Mouse (Mus musculus) CH12.LX (cell line): ENCODE results near the gene Eif1ad. TPM values are rescaled to one million over a fixed set of nuclear protein-coding genes. Genes with fewer than 3 reads are reported as not detected.
A peak's percentile ranks its signal among the peaks of the same experiment; 100 is the strongest.
"Not testable (repeated sequence)": the region's sequence is repeated elsewhere in the genome, so short reads cannot be mapped to it uniquely, and the experiment has no call there.

Source experiments
- DNase-seq: peaks from one replicate; pipeline ENCODE4 v3.0.0-alpha.2; 2013; ENCODE audit errors: extremely low read depth
- H3K27ac ChIP-seq: 2 replicates; pipeline ENCODE4 v1.5.1; 2012; ENCODE audit warnings: low read depth, mild to moderate bottlenecking, control low read depth, moderate library complexity; ENCODE audit not compliant: insufficient read depth
- H3K27me3 ChIP-seq: replicated peaks from 2 replicates; pipeline ENCODE3; 2012; ENCODE audit warnings: inconsistent platforms
- H3K36me3 ChIP-seq, 2 experiments: replicated peaks in 1 of 2; 2 replicates each; pipeline versions ENCODE3 to v1.6.1; 2012; ENCODE audit warnings: inconsistent platforms in 1 of 2, low read length in 1 of 2, mild to moderate bottlenecking in 1 of 2, mixed read lengths in 1 of 2, moderate library complexity in 1 of 2; ENCODE audit not compliant: control insufficient read depth in 1 of 2, insufficient read depth in 1 of 2
- H3K4me1 ChIP-seq, 2 experiments: 2 replicates each; pipeline ENCODE4 v1.6.1; 2012; ENCODE audit warnings: inconsistent platforms in 1 of 2, moderate library complexity in 1 of 2; ENCODE audit not compliant: insufficient read depth in 2 of 2, control insufficient read depth in 1 of 2
- H3K4me2 ChIP-seq: 2 replicates; pipeline ENCODE4 v1.6.1; 2012; ENCODE audit warnings: low read depth, mild to moderate bottlenecking, control low read depth; ENCODE audit not compliant: poor library complexity, insufficient read depth, severe bottlenecking
- H3K4me3 ChIP-seq, 3 experiments: fragments of 150-350 bp in 1 of 3; sonication (generic) in 1 of 3; replicated peaks in 1 of 3; 2 replicates each; pipeline versions ENCODE3 to v1.5.1; 2011 to 2012; ENCODE audit warnings: low read depth in 2 of 3, low read length in 2 of 3, mild to moderate bottlenecking in 2 of 3, moderate library complexity in 2 of 3, control low read depth in 1 of 3, improper control_type of control experiment in 1 of 3, inconsistent platforms in 1 of 3, mixed read lengths in 1 of 3; ENCODE audit not compliant: poor library complexity in 1 of 3
- H3K79me2 ChIP-seq: replicated peaks from 2 replicates; pipeline ENCODE4 v1.6.1; 2012; ENCODE audit warnings: mild to moderate bottlenecking, moderate library complexity; ENCODE audit not compliant: control insufficient read depth, poor library complexity, insufficient read depth, severe bottlenecking; ENCODE audit errors: extremely low read depth
- H3K9ac ChIP-seq: 2 replicates; pipeline ENCODE4 v1.6.1; 2012; ENCODE audit warnings: low read depth, mild to moderate bottlenecking, control low read depth, moderate library complexity; ENCODE audit not compliant: insufficient read depth
- H3K9me3 ChIP-seq: replicated peaks from 2 replicates; pipeline ENCODE3; 2012; ENCODE audit warnings: low read length, inconsistent platforms, mixed read lengths
- CHD2 ChIP-seq: IDR thresholded peaks from 2 replicates; pipeline ENCODE4 v1.6.1; 2011; ENCODE audit warnings: low read length, improper control_type of control experiment
- CTCF ChIP-seq, 2 experiments: IDR thresholded peaks in 1 of 2; conservative IDR thresholded peaks in 1 of 2; 2 replicates each; pipeline ENCODE4 v1.5.1; 2011 to 2012; ENCODE audit warnings: low read depth in 2 of 2, low read length in 2 of 2, improper control_type of control experiment in 1 of 2, inconsistent platforms in 1 of 2, mild to moderate bottlenecking in 1 of 2, moderate library complexity in 1 of 2
- E2F4 ChIP-seq: IDR thresholded peaks from 2 replicates; pipeline ENCODE4 v1.6.1; 2011; ENCODE audit warnings: low read depth, low read length, improper control_type of control experiment; ENCODE audit not compliant: insufficient replicate concordance
- EP300 ChIP-seq: IDR thresholded peaks from 2 replicates; pipeline ENCODE4 v1.6.1; 2011; ENCODE audit warnings: low read length, improper control_type of control experiment
- HCFC1 ChIP-seq: IDR thresholded peaks from 2 replicates; pipeline ENCODE4 v1.6.1; 2012; ENCODE audit warnings: low read depth, mild to moderate bottlenecking, inconsistent platforms, low read length, improper control_type of control experiment
- JUN ChIP-seq: IDR thresholded peaks from 2 replicates; pipeline ENCODE4 v1.6.1; 2011; ENCODE audit warnings: low read depth, mild to moderate bottlenecking, low read length, improper control_type of control experiment, moderate library complexity; ENCODE audit not compliant: insufficient read depth
- MAX ChIP-seq: IDR thresholded peaks from 2 replicates; pipeline ENCODE4 v1.6.1; 2011; ENCODE audit warnings: low read length, improper control_type of control experiment
- MAZ ChIP-seq: IDR thresholded peaks from 2 replicates; pipeline ENCODE4 v1.6.1; 2012; ENCODE audit warnings: low read depth, mild to moderate bottlenecking, inconsistent platforms, low read length, improper control_type of control experiment, moderate library complexity
- MXI1 ChIP-seq: IDR thresholded peaks from 2 replicates; pipeline ENCODE4 v1.6.1; 2011; ENCODE audit warnings: mild to moderate bottlenecking, low read depth, low read length, improper control_type of control experiment
- MYC ChIP-seq: IDR thresholded peaks from 2 replicates; pipeline ENCODE4 v1.6.1; 2011; ENCODE audit warnings: low read depth, mild to moderate bottlenecking, improper control_type of control experiment, low read length
- NELFE ChIP-seq: IDR thresholded peaks from 2 replicates; pipeline ENCODE4 v1.6.1; 2011; ENCODE audit warnings: low read depth, low read length, improper control_type of control experiment
- NRF1 ChIP-seq: IDR thresholded peaks from 2 replicates; pipeline ENCODE4 v1.6.1; 2014; ENCODE audit warnings: low read depth, mild to moderate bottlenecking, inconsistent platforms, low read length, improper control_type of control experiment, moderate library complexity
- RAD21 ChIP-seq: IDR thresholded peaks from 2 replicates; pipeline ENCODE4 v1.6.1; 2011; ENCODE audit warnings: low read depth, mild to moderate bottlenecking, low read length, improper control_type of control experiment, moderate library complexity
- RCOR1 ChIP-seq: conservative IDR thresholded peaks from 2 replicates; pipeline ENCODE4 v1.6.1; 2012; ENCODE audit warnings: low read depth, mild to moderate bottlenecking, inconsistent platforms, low read length, improper control_type of control experiment
- SIN3A ChIP-seq: IDR thresholded peaks from 2 replicates; pipeline ENCODE4 v1.6.1; 2012; ENCODE audit warnings: low read length, improper control_type of control experiment, inconsistent platforms
- SMC3 ChIP-seq: IDR thresholded peaks from 2 replicates; pipeline ENCODE4 v1.6.1; 2011; ENCODE audit warnings: low read depth, low read length, improper control_type of control experiment
- TBP ChIP-seq: conservative IDR thresholded peaks from 2 replicates; pipeline ENCODE4 v1.6.1; 2011; ENCODE audit warnings: low read depth, low read length, improper control_type of control experiment
- TCF12 ChIP-seq: IDR thresholded peaks from 2 replicates; pipeline ENCODE4 v1.6.1; 2014; ENCODE audit warnings: low read depth, mild to moderate bottlenecking, inconsistent platforms, low read length, improper control_type of control experiment
- USF2 ChIP-seq: conservative IDR thresholded peaks from 2 replicates; pipeline ENCODE4 v1.6.1; 2011; ENCODE audit warnings: low read depth, low read length, improper control_type of control experiment
- ZC3H11A ChIP-seq: IDR thresholded peaks from 2 replicates; pipeline ENCODE4 v1.6.1; 2012; ENCODE audit warnings: low read depth, mild to moderate bottlenecking, inconsistent platforms, low read length, improper control_type of control experiment
- ZNF384 ChIP-seq: IDR thresholded peaks from 2 replicates; pipeline ENCODE4 v1.6.1; 2012; ENCODE audit warnings: low read depth, low read length, improper control_type of control experiment, inconsistent platforms
- dilution Hi-C: fragments of 300-500 bp; cut with MboI; formaldehyde crosslinking; loops from 2 replicates; pipeline ENCODE4 v1.14.3; 2020; ENCODE audit warnings: low sequenced_read_pairs; ENCODE audit not compliant: extremely low pct_unique_long_range_greater_than_20kb, extremely low pct_ligation_motif_present
- in situ Hi-C: fragments of 300-500 bp; cut with MboI; formaldehyde crosslinking; loops from 3 replicates; pipeline ENCODE4 v1.14.3; 2019; ENCODE audit warnings: low sequenced_read_pairs, low pct_ligation_motif_present, low pct_unique_long_range_greater_than_20kb, mixed read lengths
- polyA plus RNA-seq: library from polyadenylated mRNA; unstranded; fragments of >175 nt; gene quantifications from 2 replicates; pipeline ENCODE4 v1.2.1, GENCODE M21; 2012; ENCODE audit warnings: low read depth; ENCODE audit not compliant: insufficient read length
- total RNA-seq, 2 experiments: library from RNA; depleted of rRNA; stranded (reverse); fragments of 300-350 nt in 1 of 2; fragments of >200 nt in 1 of 2; gene quantifications; 2 replicates each; pipeline ENCODE4 v1.2.3; 2012 to 2014

Eif1ad gene
- total and polyA plus RNA-seq, 3 experiments, result 68.4 to 98.8 (median 79.3) TPM

- H3K4me2 ChIP-seq, result peak overlapping the region; percentile 71
- H3K36me3 ChIP-seq, result peaks cover 0 to 6% of the 10 kb centered on the region in 2 experiments
- H3K9me3 ChIP-seq, result no peaks in the 10 kb centered on the region
- no peaks in the 10 kb centered on the region for H3K79me2 ChIP-seq
- peaks cover 7 to 28% of the 10 kb centered on the region in 2 experiments for H3K4me1 ChIP-seq
- no peak for TF ChIP-seq SMC3
- TF ChIP-seq CHD2, result no peak
- no peak for TF ChIP-seq E2F4
- no peak for TF ChIP-seq NELFE
- TF ChIP-seq MAX, result no peak
- TF ChIP-seq MXI1, result no peak
- no peak for TF ChIP-seq RCOR1
- no peak for TF ChIP-seq TCF12
- no peak for TF ChIP-seq MYC
- no peak for TF ChIP-seq ZC3H11A
- no peak for TF ChIP-seq EP300
- TF ChIP-seq HCFC1, result no peak
- TF ChIP-seq USF2, result no peak
- no peak for TF ChIP-seq TBP
- TF ChIP-seq ZNF384, result no peak
- TF ChIP-seq SIN3A, result no peak
- no peak for TF ChIP-seq JUN
- no peak for TF ChIP-seq MAZ
- peak; percentile 24 for DNase-seq
- dilution Hi-C loops, result no loop called here
- in situ Hi-C loops, result no loop called here
- 0 out of 2 replicates have a peak overlapping the region, but pooled peaks have one; percentile 2 for H3K9ac ChIP-seq
- no peaks in the 10 kb centered on the region for H3K27me3 ChIP-seq
- no peak overlapping the region for H3K27ac ChIP-seq
- peak overlapping the region; percentile 25 to 46 (median 33) for H3K4me3 ChIP-seq
Measured at GRCm38 (mm10) chr19:5405924-5406323, 39.4 kb downstream of the Eif1ad start.

- Histone ChIP-seq H3K9ac (peak overlapping the region; percentile 64), H3K4me1 (peaks cover 6 to 26% of the 10 kb centered on the region in 2 experiments; a peak in 3 of 4 replicates), H3K27ac (peak overlapping the region; percentile 71), H3K4me3 (peak overlapping the region; percentile 63 to 83 (median 75))
- H3K27me3 ChIP-seq, in situ Hi-C loops, H3K4me2 ChIP-seq, dilution Hi-C loops, H3K9me3 ChIP-seq, H3K36me3 ChIP-seq, H3K79me2 ChIP-seq: not testable (repeated sequence)
- TF ChIP-seq TBP (0 out of 2 replicates have a peak, but pooled peaks have one; percentile 38), NELFE (0 out of 2 replicates have a peak, but pooled peaks have one; percentile 10), CTCF (conservative IDR thresholded peaks at IDR 0.05 in 1 of 2, IDR thresholded peaks at IDR 0.05 in 1 of 2; ENCODE audit: low read depth in 2 of 2, low read length in 2 of 2) (peak in 1 of 2 experiments; percentile 24; a peak in 1 of 4 replicates), NRF1 (peak; percentile 72), SIN3A (peak; percentile 48; the same call in 1 of the 2 replicates), RAD21 (peak; percentile 5; the same call in 1 of the 2 replicates)
- DNase-seq, result peak; percentile 67
Measured at GRCm38 (mm10) chr19:5406531-5407126, 40.1 kb downstream of the Eif1ad start.
